Mouse (Mus musculus) testis, adult 2 months (tissue): Measurements from ENCODE around the gene Cep41. TPM values are rescaled to one million over a fixed set of nuclear protein-coding genes. Genes with fewer than 3 reads are reported as not detected.

ENCODE experiments used
- H3K27ac ChIP-seq: fragments of 200-500 bp; 2 replicates; pipeline ENCODE4 v1.5.1; 2012; ENCODE audit warnings: low read depth, low read length; ENCODE audit not compliant: control insufficient read depth, insufficient read depth
- H3K27me3 ChIP-seq: fragments of 200-500 bp; 2 replicates; pipeline ENCODE4 v1.6.1; 2012; ENCODE audit warnings: mild to moderate bottlenecking, low read length, moderate library complexity; ENCODE audit not compliant: control insufficient read depth, insufficient read depth
- H3K36me3 ChIP-seq: fragments of 200-500 bp; 2 replicates; pipeline ENCODE4 v1.6.1; 2012; ENCODE audit warnings: mild to moderate bottlenecking, low read length; ENCODE audit not compliant: control insufficient read depth, insufficient read depth
- H3K4me1 ChIP-seq: fragments of 200-500 bp; 2 replicates; pipeline ENCODE4 v1.6.1; 2012; ENCODE audit warnings: low read length; ENCODE audit not compliant: control insufficient read depth, insufficient read depth
- H3K4me3 ChIP-seq: fragments of 200-500 bp; 2 replicates; pipeline ENCODE4 v1.5.1; 2012; ENCODE audit warnings: low read depth, mild to moderate bottlenecking, low read length, moderate library complexity, mixed read lengths; ENCODE audit not compliant: control insufficient read depth
- CTCF ChIP-seq: fragments of 200-500 bp; IDR thresholded peaks from 2 replicates; pipeline ENCODE4 v1.5.1; 2012; ENCODE audit warnings: low read depth, mild to moderate bottlenecking, inconsistent platforms, low read length, moderate library complexity; ENCODE audit not compliant: control insufficient read depth, insufficient read depth, insufficient replicate concordance
- POLR2A ChIP-seq: fragments of 200-500 bp; IDR thresholded peaks from 2 replicates; pipeline ENCODE4 v1.6.1; 2012; ENCODE audit warnings: low read depth, mild to moderate bottlenecking, inconsistent platforms, low read length, moderate library complexity; ENCODE audit not compliant: control insufficient read depth
- polyA plus RNA-seq: library from polyadenylated mRNA; depleted of rRNA; stranded (reverse); fragments of >200 nt; gene quantifications from 2 replicates; pipeline ENCODE4 v1.2.3, GENCODE M21; 2012

The Cep41 gene
- polyA plus RNA-seq, 1 experiment: 34.5 TPM

GRCm38 (mm10) chr6:30624763-30625162 is 68.8 kb downstream of the Cep41 start:
- Histone ChIP-seq H3K4me3 (no peak overlapping the region), H3K36me3 (no peaks in the 10 kb centered on the region), H3K4me1 (no peaks in the 10 kb centered on the region), H3K27me3 (no peaks in the 10 kb centered on the region), H3K27ac (no peak overlapping the region)
- TF ChIP-seq POLR2A (no peak), CTCF (no peak)

GRCm38 (mm10) chr6:30621986-30622389 is 71.6 kb downstream of the Cep41 start:
- no peak for TF ChIP-seq CTCF
- no peak for TF ChIP-seq POLR2A
- Histone ChIP-seq H3K27me3 (no peaks in the 10 kb centered on the region), H3K36me3 (no peaks in the 10 kb centered on the region), H3K4me1 (peaks cover 3% of the 10 kb centered on the region; the same call in 1 of the 2 replicates), H3K4me3 (no peak overlapping the region), H3K27ac (no peak overlapping the region)

- Histone ChIP-seq H3K4me3 (no peak overlapping the region), H3K27me3 (no peaks in the 10 kb centered on the region), H3K27ac (no peak overlapping the region), H3K4me1 (peaks cover 3% of the 10 kb centered on the region; the same call in 1 of the 2 replicates), H3K36me3 (no peaks in the 10 kb centered on the region)
- TF ChIP-seq POLR2A: no peak
- no peak for TF ChIP-seq CTCF
Measured at GRCm38 (mm10) chr6:30620994-30621393, 72.6 kb downstream of the Cep41 start.

GRCm38 (mm10) chr6:30620591-30620990 is 73.0 kb downstream of the Cep41 start:
- Histone ChIP-seq H3K4me3 (no peak overlapping the region), H3K4me1 (peaks cover 3% of the 10 kb centered on the region; the same call in 1 of the 2 replicates), H3K27me3 (no peaks in the 10 kb centered on the region), H3K36me3 (no peaks in the 10 kb centered on the region), H3K27ac (no peak overlapping the region)
- no peak for TF ChIP-seq POLR2A
- TF ChIP-seq CTCF: no peak

GRCm38 (mm10) chr6:30619606-30620005 is 73.9 kb downstream of the Cep41 start:
- H3K27me3 ChIP-seq: no peaks in the 10 kb centered on the region
- no peak overlapping the region for H3K4me3 ChIP-seq
- TF ChIP-seq POLR2A (no peak), CTCF (no peak)
- no peak overlapping the region for H3K27ac ChIP-seq
- H3K4me1 ChIP-seq: peaks cover 3% of the 10 kb centered on the region; the same call in 1 of the 2 replicates
- H3K36me3 ChIP-seq: no peaks in the 10 kb centered on the region

- TF ChIP-seq POLR2A: no peak
- no peak for TF ChIP-seq CTCF
- no peak overlapping the region for H3K4me3 ChIP-seq
- no peak overlapping the region for H3K27ac ChIP-seq
- H3K4me1 ChIP-seq: peaks cover 5% of the 10 kb centered on the region; the same call in 1 of the 2 replicates
- no peaks in the 10 kb centered on the region for H3K36me3 ChIP-seq
- no peaks in the 10 kb centered on the region for H3K27me3 ChIP-seq
Measured at GRCm38 (mm10) chr6:30618735-30619134, 74.8 kb downstream of the Cep41 start.

GRCm38 (mm10) chr6:30617959-30618590 is 75.5 kb downstream of the Cep41 start:
- H3K4me1 ChIP-seq: peaks cover 5% of the 10 kb centered on the region; the same call in 1 of the 2 replicates
- H3K27ac ChIP-seq: no peak overlapping the region
- no peaks in the 10 kb centered on the region for H3K36me3 ChIP-seq
- no peaks in the 10 kb centered on the region for H3K27me3 ChIP-seq
- H3K4me3 ChIP-seq: no peak overlapping the region
- TF ChIP-seq POLR2A (no peak), CTCF (no peak)
